Mouse (Mus musculus) cerebellum, adult 2 months (tissue): ENCODE results near the gene Spats1.

Source experiments
- CTCF ChIP-seq: fragments of 200-500 bp; IDR thresholded peaks from 2 replicates; pipeline ENCODE4 v1.5.1; 2011; ENCODE audit warnings: low read depth, mild to moderate bottlenecking, control low read depth, low read length, moderate library complexity, borderline replicate concordance; ENCODE audit not compliant: insufficient read depth
- POLR2A ChIP-seq: fragments of 200-500 bp; IDR thresholded peaks from 2 replicates; pipeline ENCODE4 v1.6.1; 2011; ENCODE audit warnings: low read length, control low read depth, borderline replicate concordance; ENCODE audit not compliant: insufficient read depth

GRCm38 (mm10) chr17:45450153-45450552, 25.1 kb downstream of the Spats1 start:
- TF ChIP-seq CTCF (no peak), POLR2A (no peak)
